Mouse (Mus musculus) heart, postnatal 0 days (tissue): ENCODE results near the gene Pard3b.

Experiments
- CTCF ChIP-seq: IDR thresholded peaks from 2 replicates; pipeline ENCODE4 v1.5.1; 2016; ENCODE audit warnings: antibody characterized with exemption, control low read depth, low read depth
- EP300 ChIP-seq: IDR thresholded peaks from 2 replicates; pipeline ENCODE4 v1.6.1; 2016; ENCODE audit warnings: antibody characterized with exemption, low read depth

GRCm38 (mm10) chr1:61933574-61933973, 294.9 kb downstream of the Pard3b start:
- TF ChIP-seq CTCF (no peak), EP300 (no peak)
